Mouse (Mus musculus): Measurements from ENCODE around the gene Cacna1e. TPM values are rescaled to one million over a fixed set of nuclear protein-coding genes. Genes with fewer than 3 reads are reported as not detected.

Cacna1e gene
- total and polyA plus RNA-seq, 3 experiments, result 0.60 to 8.5 (median 2.5) TPM

DNA sequence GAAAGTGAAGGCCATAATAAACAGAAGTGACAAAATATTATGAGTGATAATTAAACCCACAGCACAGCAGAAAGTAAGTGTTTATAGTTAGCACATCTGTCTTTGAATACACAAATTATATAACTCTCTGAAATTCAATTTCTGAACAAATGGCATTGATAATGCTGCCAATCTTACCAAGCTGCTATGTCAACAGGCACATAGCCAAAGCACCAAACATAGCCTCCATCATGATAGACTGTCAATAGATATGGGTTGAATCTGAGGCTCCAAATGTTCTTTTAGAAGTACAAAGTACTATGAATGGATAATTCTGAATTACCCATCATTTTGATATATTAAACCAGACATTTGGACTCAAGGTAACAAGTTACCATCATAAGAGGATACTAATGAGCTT lies 372.6 kb downstream of the Cacna1e start:
- DNase-seq (ENCODE audit: extremely low read depth), result no peak
- TF ChIP-seq HCFC1 (IDR thresholded peaks at IDR 0.05; ENCODE audit: low read depth, low read length) (no peak), KAT2A (IDR thresholded peaks at IDR 0.05; ENCODE audit: insufficient replicate concordance, low read length) (no peak), NRF1 (IDR thresholded peaks at IDR 0.05; ENCODE audit: low read depth, low read length) (no peak), MAX (IDR thresholded peaks at IDR 0.05; ENCODE audit: low read length) (no peak), ZC3H11A (IDR thresholded peaks at IDR 0.05; ENCODE audit: low read depth, low read length) (no peak), E2F4 (IDR thresholded peaks at IDR 0.05; ENCODE audit: insufficient replicate concordance, low read depth, low read length) (no peak), TCF12 (IDR thresholded peaks at IDR 0.05; ENCODE audit: low read depth, low read length) (no peak), POLR2A (IDR thresholded peaks at IDR 0.05; ENCODE audit: low read depth, low read length) (no peak), UBTF (IDR thresholded peaks at IDR 0.05; ENCODE audit: low read depth, low read length) (no peak), POLR2AphosphoS2 (IDR thresholded peaks at IDR 0.05; ENCODE audit: low read depth, low read length) (no peak), ELF1 (IDR thresholded peaks at IDR 0.05; ENCODE audit: low read depth, low read length) (no peak), NELFE (IDR thresholded peaks at IDR 0.05; ENCODE audit: low read depth, low read length) (no peak)
- Histone ChIP-seq H3K27me3 (replicated peaks) (no peaks in the 10 kb centered on the region), H3K4me3 (replicated peaks in 1 of 3; ENCODE audit: low read depth in 2 of 3, low read length in 2 of 3, poor library complexity in 1 of 3) (no peak overlapping the region), H3K4me1 (ENCODE audit: control insufficient read depth in 1 of 2, insufficient read depth in 2 of 2) (no peaks in the 10 kb centered on the region), H3K36me3 (replicated peaks in 1 of 2; ENCODE audit: control insufficient read depth in 1 of 2, insufficient read depth in 1 of 2, low read length in 1 of 2) (no peaks in the 10 kb centered on the region), H3K9me3 (replicated peaks; ENCODE audit: low read length) (no peaks in the 10 kb centered on the region), H3K27ac (ENCODE audit: insufficient read depth, low read depth) (no peak overlapping the region), H3K4me2 (ENCODE audit: insufficient read depth, low read depth, poor library complexity, severe bottlenecking) (no peak overlapping the region), H3K9ac (ENCODE audit: insufficient read depth, low read depth) (no peak overlapping the region), H3K79me2 (replicated peaks; ENCODE audit: control insufficient read depth, extremely low read depth, insufficient read depth, poor library complexity, severe bottlenecking) (no peaks in the 10 kb centered on the region)
- in situ Hi-C loops (cut with MboI; ENCODE audit: low pct_ligation_motif_present, low pct_unique_long_range_greater_than_20kb, low sequenced_read_pairs) (no loop called here), dilution Hi-C loops (cut with MboI; ENCODE audit: extremely low pct_ligation_motif_present, extremely low pct_unique_long_range_greater_than_20kb, low sequenced_read_pairs) (no loop called here)

DNA sequence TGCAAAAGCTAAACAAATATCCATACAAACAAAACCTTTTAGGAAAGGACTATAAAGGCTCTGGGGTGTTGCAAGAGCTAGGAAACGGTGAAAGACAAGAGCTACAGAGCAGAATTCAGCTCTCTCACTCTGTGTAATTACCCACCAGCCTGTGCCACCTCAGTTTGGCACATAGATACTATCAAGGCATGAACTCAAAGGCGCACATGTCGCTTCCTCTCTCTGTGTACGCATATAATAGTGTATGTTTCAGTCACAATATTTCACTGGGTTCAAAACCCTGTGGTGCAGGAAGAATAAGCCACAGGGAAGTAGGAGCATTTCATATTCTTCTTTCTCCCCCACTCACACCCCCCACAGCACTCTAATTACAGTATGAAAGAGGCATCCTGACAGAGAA lies 380.3 kb downstream of the Cacna1e start:
- 0 out of 2 replicates have a peak, but pooled peaks cover 3% of the 10 kb centered on the region for H3K79me2 ChIP-seq (replicated peaks; ENCODE audit: control insufficient read depth, extremely low read depth, insufficient read depth, poor library complexity, severe bottlenecking)
- TF ChIP-seq POLR2AphosphoS2 (IDR thresholded peaks at IDR 0.05; ENCODE audit: low read depth, low read length), result no peak
- TF ChIP-seq KAT2A (IDR thresholded peaks at IDR 0.05; ENCODE audit: insufficient replicate concordance, low read length), result no peak
- TF ChIP-seq HCFC1 (IDR thresholded peaks at IDR 0.05; ENCODE audit: low read depth, low read length), result no peak
- TF ChIP-seq RAD21 (IDR thresholded peaks at IDR 0.05; ENCODE audit: low read depth, low read length), result no peak
- no peak for TF ChIP-seq SIN3A (IDR thresholded peaks at IDR 0.05; ENCODE audit: low read length)
- TF ChIP-seq GABPA (IDR thresholded peaks at IDR 0.05; ENCODE audit: insufficient replicate concordance, low read depth, low read length), result no peak
- TF ChIP-seq E2F4 (IDR thresholded peaks at IDR 0.05; ENCODE audit: insufficient replicate concordance, low read depth, low read length), result no peak
- no peak for TF ChIP-seq MEF2A (IDR thresholded peaks at IDR 0.05; ENCODE audit: borderline replicate concordance, low read depth, low read length)
- TF ChIP-seq IRF4 (IDR thresholded peaks at IDR 0.05; ENCODE audit: low read depth, low read length), result no peak
- no peak for TF ChIP-seq MAFK (IDR thresholded peaks at IDR 0.05; ENCODE audit: insufficient replicate concordance, low read length)
- no peak for TF ChIP-seq TBP (conservative IDR thresholded peaks at IDR 0.05; ENCODE audit: low read depth, low read length)
- DNase-seq (ENCODE audit: extremely low read depth), result no peak
- no peaks in the 10 kb centered on the region for H3K4me1 ChIP-seq (ENCODE audit: control insufficient read depth in 1 of 2, insufficient read depth in 2 of 2)
- H3K9ac ChIP-seq (ENCODE audit: insufficient read depth, low read depth), result no peak overlapping the region
- H3K36me3 ChIP-seq (replicated peaks in 1 of 2; ENCODE audit: control insufficient read depth in 1 of 2, insufficient read depth in 1 of 2, low read length in 1 of 2), result peaks cover 0 to 3% of the 10 kb centered on the region in 2 experiments
- no peaks in the 10 kb centered on the region for H3K27me3 ChIP-seq (replicated peaks)
- no peak overlapping the region for H3K4me3 ChIP-seq (replicated peaks in 1 of 3; ENCODE audit: low read depth in 2 of 3, low read length in 2 of 3, poor library complexity in 1 of 3)
- dilution Hi-C loops (cut with MboI; ENCODE audit: extremely low pct_ligation_motif_present, extremely low pct_unique_long_range_greater_than_20kb, low sequenced_read_pairs), result no loop called here
- in situ Hi-C loops (cut with MboI; ENCODE audit: low pct_ligation_motif_present, low pct_unique_long_range_greater_than_20kb, low sequenced_read_pairs), result no loop called here
- no peak overlapping the region for H3K27ac ChIP-seq (ENCODE audit: insufficient read depth, low read depth)
- no peak overlapping the region for H3K4me2 ChIP-seq (ENCODE audit: insufficient read depth, low read depth, poor library complexity, severe bottlenecking)
- H3K9me3 ChIP-seq (replicated peaks; ENCODE audit: low read length), result no peaks in the 10 kb centered on the region
